Mouse (Mus musculus) megakaryocyte, embryonic 14.5 days (primary cell): ENCODE data around the gene Eif3k.

Source experiments
- FLI1 ChIP-seq: IDR thresholded peaks from 2 replicates; pipeline ENCODE4 v1.6.1; 2012; ENCODE audit warnings: low read length, inconsistent platforms, mixed read lengths
- GATA1 ChIP-seq: IDR thresholded peaks from 3 replicates; pipeline ENCODE4 v1.6.1; 2012; ENCODE audit warnings: mixed read lengths, low read length, inconsistent platforms, borderline replicate concordance

- no peak for TF ChIP-seq GATA1
- no peak for TF ChIP-seq FLI1
Observed at GRCm38 (mm10) chr7:29008714-29009113, 27.1 kb upstream of the Eif3k start.
